Mouse (Mus musculus) inflammation-experienced regulatory T-cells, adult 6 months (primary cell): ENCODE data around the gene Pcgf6. TPM values are rescaled to one million over a fixed set of nuclear protein-coding genes. Genes with fewer than 3 reads are reported as not detected.
"Not testable (repeated sequence)": the region's sequence is repeated elsewhere in the genome, so short reads cannot be mapped to it uniquely, and the experiment has no call there.

Experiments used
- ATAC-seq: one replicate; pipeline ENCODE4 v1.8.0; 2017
- polyA plus RNA-seq, 3 experiments: library from polyadenylated mRNA; unstranded; fragments of 100-300 nt; shearing (Covaris generic); gene quantifications; one replicate each; pipeline ENCODE4 v1.2.1; 2017

The Pcgf6 gene
- polyA plus RNA-seq, 3 experiments from 2014 or later = 4.9 to 10.8 (median 9.7) TPM

DNA sequence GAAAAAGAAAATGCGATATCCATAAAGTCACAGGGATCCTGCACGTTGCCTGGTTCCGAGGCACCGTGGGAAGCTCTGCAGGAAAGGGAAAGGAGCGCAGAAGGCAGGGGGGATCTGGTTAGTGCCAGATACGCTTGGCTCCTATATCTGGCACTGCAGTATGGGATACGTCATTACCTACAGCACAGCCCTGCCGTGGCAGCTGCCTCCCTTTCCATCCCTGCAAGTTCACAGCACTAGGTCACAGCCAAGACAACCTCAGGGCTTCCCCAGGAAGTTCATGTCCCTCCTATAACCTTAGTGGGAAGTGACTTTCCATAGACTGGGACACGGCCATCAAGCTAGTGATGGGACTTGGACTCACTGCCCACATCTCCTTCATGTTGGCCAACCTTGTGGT lies 54.6 kb downstream of the Pcgf6 start:
- ATAC-seq = no peak

- not testable (repeated sequence) for ATAC-seq
Measured at GRCm38 (mm10) chr19:46992329-46992728, 58.4 kb downstream of the Pcgf6 start.

DNA sequence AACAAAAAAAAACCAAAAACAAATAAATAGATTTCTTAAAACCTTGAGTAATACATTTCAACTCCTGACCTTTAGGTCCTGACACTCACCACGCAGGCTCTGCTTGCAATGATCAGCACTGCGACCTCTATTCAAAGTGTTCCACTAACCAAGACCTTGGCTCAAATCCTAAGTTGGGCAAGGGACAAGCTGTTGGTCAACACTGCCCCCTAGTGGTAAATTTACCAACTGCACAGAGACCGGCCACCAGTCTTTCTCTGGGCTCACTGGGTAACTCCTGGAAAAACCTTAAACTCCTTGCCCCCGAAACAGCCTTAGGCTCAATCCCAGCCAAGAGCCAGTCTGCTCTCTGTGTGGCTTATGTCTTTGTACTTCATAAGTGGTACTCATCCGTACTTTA lies 59.6 kb downstream of the Pcgf6 start:
- peak; percentile 72 for ATAC-seq

DNA sequence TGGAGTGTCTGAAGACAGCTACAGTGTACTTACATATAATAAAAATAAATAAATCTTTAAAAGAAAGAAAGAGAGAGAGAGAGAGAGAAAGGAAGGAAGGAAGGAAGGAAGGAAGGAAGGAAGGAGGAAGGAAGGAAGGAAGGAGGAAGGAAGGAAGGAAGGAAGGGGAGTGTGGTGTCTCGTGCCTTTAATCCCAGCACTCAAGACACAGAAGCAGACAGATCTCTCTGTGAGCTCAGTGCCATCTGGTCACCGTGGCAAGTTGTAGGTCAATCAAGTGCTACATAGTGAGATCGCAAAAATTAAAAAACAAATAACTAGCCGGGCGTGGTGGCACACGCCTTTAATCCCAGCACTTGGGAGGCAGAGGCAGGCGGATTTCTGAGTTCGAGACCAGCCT lies 60.1 kb downstream of the Pcgf6 start:
- not testable (repeated sequence) for ATAC-seq

- no peak for ATAC-seq
Measured at GRCm38 (mm10) chr19:46990153-46990518, 60.6 kb downstream of the Pcgf6 start.

GRCm38 (mm10) chr19:46989479-46990152 lies 61.1 kb downstream of the Pcgf6 start:
- ATAC-seq = no peak

DNA sequence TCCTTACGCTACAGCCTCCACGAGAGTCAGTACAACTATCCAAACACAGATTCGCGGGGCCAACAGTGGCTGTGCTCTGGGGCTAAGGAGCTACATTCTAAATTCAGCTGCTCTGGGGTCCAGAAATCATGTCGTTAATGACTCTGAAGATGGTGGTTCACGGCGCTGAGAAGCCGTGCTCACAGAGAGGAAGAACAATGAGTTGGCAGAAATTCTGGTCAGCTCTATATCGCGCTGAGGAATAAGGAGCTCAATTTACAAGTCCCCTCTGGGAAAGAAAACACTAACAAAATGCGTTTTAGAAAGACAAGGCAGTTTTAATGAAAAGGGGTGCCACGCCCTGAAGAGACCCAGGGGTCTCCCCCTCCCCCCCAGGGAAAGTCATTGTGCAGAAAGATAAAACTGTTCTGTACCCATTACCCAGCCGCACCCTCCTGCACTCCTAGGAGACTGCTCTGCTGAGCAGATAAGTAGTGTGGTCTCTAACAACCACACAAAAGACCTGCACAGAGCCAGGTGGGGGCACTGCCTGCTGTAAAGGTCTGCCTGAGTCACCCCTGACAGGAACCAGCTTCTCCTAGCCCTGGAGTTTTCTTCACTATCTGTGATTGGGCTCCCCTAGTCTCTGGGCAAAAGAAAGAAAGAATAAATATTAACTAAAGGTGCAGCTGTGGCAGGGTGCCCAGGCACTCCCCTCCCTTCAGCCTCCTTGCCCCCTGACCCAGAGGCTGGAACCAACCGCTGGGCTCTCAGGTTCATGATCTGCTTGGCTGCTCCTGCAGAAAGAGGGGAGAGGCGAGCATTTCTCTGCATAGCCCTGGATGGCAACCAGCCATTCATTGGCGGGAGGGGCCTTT lies 62.2 kb downstream of the Pcgf6 start:
- no peak for ATAC-seq

GRCm38 (mm10) chr19:46987646-46988045 lies 63.1 kb downstream of the Pcgf6 start:
- ATAC-seq = no peak

DNA sequence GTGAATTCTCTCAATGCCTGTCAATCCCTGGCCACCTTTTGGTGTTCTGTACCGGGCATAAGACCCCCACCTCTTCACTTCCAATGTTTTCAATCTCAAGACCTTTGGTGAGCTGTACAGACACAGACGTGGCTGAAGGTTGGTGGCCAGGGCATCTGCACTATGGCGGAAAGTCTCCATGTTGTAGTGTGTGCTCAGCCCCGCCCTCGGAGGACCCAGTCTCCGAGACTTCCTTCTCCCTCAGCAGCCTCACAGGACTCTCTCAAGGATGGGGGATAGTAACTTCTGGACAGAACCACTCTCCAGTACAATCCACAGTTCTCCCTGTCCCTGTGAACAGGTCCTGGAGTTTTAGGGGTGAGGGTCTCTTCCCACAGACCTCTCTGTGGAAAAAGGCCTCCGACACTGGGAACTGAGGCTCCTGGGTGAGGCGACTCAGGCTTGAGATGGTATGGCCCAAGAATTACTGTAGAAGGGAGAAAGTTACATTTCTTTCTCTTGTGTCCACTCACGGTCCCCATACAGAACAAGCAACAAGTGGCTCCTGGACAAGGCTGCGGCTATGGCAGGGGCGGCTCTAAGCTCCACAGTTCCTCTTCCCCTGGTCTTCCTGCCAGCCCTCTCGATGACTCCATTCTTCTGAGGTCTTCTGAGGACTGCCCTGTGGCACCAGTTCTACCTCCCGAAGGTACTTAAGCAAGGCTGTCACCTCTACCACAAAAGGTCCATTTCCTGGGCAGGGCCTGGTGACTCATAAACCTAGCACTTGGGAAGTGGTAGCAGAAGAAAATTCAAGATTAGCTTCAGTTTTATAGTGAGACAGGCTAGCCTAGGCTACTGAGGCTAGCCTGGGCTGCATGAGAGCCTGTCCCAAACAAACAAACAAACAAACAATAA lies 65.7 kb downstream of the Pcgf6 start:
- no peak for ATAC-seq

GRCm38 (mm10) chr19:46983966-46984380 lies 66.7 kb downstream of the Pcgf6 start:
- ATAC-seq = no peak

Other genes with a start within 250 kb of the Pcgf6 start
- gene Ina, start 36.2 kb downstream of the Pcgf6 start, polyA plus RNA-seq = not detected
- 10 to 100 TPM; 22.1 to 37.3 (median 31.6) TPM for gene Nt5c2, start 35.8 kb downstream of the Pcgf6 start, polyA plus RNA-seq
- gene Taf5, start 16.8 kb upstream of the Pcgf6 start, polyA plus RNA-seq = 1 to 10 TPM; 1.6 to 3.3 (median 1.8) TPM
- gene Usmg5, start 39.7 kb upstream of the Pcgf6 start, polyA plus RNA-seq = 100 to 1,000 TPM; 223 to 391 (median 299) TPM
- gene Pdcd11, start 39.9 kb upstream of the Pcgf6 start, polyA plus RNA-seq = 1 to 10 TPM; 5.9 to 8.5 (median 7.3) TPM
- gene Calhm2, start 87.4 kb upstream of the Pcgf6 start, polyA plus RNA-seq = 10 to 100 TPM; 13.3 to 21.6 (median 15.8) TPM
- gene Calhm1, start 93.3 kb upstream of the Pcgf6 start, polyA plus RNA-seq = not detected
- not detected for gene Calhm3, start 106.9 kb upstream of the Pcgf6 start, polyA plus RNA-seq
- gene Neurl1a, start 127.9 kb upstream of the Pcgf6 start, polyA plus RNA-seq = under 1 TPM; 0.19 to 0.32 (median 0.25) TPM